Mouse (Mus musculus): ENCODE measurements around the gene Rbms1. TPM values are rescaled to one million over a fixed set of nuclear protein-coding genes. Genes with fewer than 3 reads are reported as not detected.

Gene Rbms1
- total and polyA plus RNA-seq, 3 experiments = 10.1 to 27.4 TPM; not detected in 1

DNA sequence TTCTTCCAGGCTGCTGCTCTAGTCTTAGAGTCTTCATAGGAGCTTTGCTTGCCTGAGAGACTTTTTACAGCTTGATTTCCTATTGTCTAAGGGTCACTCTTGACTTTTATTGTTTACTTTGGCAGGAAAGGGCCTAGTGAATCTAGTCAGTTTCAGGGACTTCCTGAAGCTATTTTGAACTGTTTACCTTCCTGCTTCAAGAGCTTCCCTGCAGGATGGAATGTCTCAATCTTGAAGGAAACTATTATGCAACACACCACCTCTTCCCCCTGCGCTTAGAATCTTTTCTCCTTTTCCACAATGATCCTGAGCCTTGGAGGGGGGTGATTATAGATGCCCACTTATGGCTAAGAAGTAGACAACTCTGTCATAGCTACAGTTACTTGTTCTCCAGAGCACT lies 104.9 kb downstream of the Rbms1 start:
- peaks cover 0 to 17% of the 10 kb centered on the region in 2 experiments; a peak in 2 of 4 replicates for H3K36me3 ChIP-seq (ENCODE audit: control insufficient read depth in 1 of 2, insufficient read depth in 2 of 2, low read length in 2 of 2)
- H3K9me3 ChIP-seq (replicated peaks; ENCODE audit: insufficient read depth, low read length) = no peaks in the 10 kb centered on the region
- TF ChIP-seq USF1 (IDR thresholded peaks at IDR 0.05; ENCODE audit: low read depth, low read length) = no peak
- no peak overlapping the region for H3K9ac ChIP-seq (ENCODE audit: control insufficient read depth, low read depth, low read length, poor library complexity, severe bottlenecking)
- no peaks in the 10 kb centered on the region for H3K27me3 ChIP-seq (ENCODE audit: control insufficient read depth in 1 of 2, insufficient read depth in 2 of 2, low read length in 2 of 2)
- no peak overlapping the region for H3K27ac ChIP-seq (ENCODE audit: control insufficient read depth, low read depth, low read length)
- H3K4me1 ChIP-seq (ENCODE audit: control insufficient read depth in 1 of 2, insufficient read depth in 2 of 2, low read length in 2 of 2) = peaks cover 5 to 7% of the 10 kb centered on the region in 2 experiments; a peak in 2 of 4 replicates
- no peak overlapping the region for H3K4me3 ChIP-seq (ENCODE audit: control insufficient read depth in 1 of 2, insufficient read depth in 1 of 2, low read depth in 2 of 2, low read length in 2 of 2)
- no peak for DNase-seq (ENCODE audit: low read depth, low spot score)
- H3K79me2 ChIP-seq (ENCODE audit: control insufficient read depth, insufficient read depth, low read length, poor library complexity) = no peaks in the 10 kb centered on the region

DNA sequence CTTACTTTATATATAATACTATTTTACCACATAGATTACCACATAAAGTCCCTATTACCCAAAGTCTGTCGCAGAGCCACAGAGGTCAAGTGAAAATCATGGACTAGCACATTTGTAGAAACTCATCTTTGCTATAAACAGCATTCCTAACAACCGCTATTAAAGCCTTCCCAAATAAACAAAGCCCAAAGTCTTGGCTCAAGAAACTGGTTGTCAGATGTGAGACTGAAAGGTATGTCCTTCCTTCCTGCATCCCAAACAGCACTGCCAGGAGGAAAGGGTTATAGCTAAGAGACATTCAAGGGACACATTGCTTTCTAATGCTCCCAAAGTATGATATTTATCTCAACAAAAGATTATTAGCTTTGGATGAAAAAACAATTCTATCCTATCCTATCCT lies 106.9 kb downstream of the Rbms1 start:
- H3K27ac ChIP-seq (ENCODE audit: control insufficient read depth, low read depth, low read length) = no peak overlapping the region
- no peaks in the 10 kb centered on the region for H3K27me3 ChIP-seq (ENCODE audit: control insufficient read depth in 1 of 2, insufficient read depth in 2 of 2, low read length in 2 of 2)
- H3K4me3 ChIP-seq (ENCODE audit: control insufficient read depth in 1 of 2, insufficient read depth in 1 of 2, low read depth in 2 of 2, low read length in 2 of 2) = no peak overlapping the region
- TF ChIP-seq BHLHE40 (IDR thresholded peaks at IDR 0.05; ENCODE audit: borderline replicate concordance, low read depth, low read length) (no peak), MAFK (IDR thresholded peaks at IDR 0.05; ENCODE audit: borderline replicate concordance, low read depth, low read length) (no peak), GATA1 (IDR thresholded peaks at IDR 0.05; ENCODE audit: low read depth, low read length) (no peak), RAD21 (IDR thresholded peaks at IDR 0.05; ENCODE audit: low read depth, low read length) (no peak), CHD2 (IDR thresholded peaks at IDR 0.05; ENCODE audit: low read length) (no peak), POLR2AphosphoS5 (IDR thresholded peaks at IDR 0.05; ENCODE audit: borderline replicate concordance, low read depth, low read length) (no peak), USF1 (IDR thresholded peaks at IDR 0.05; ENCODE audit: low read depth, low read length) (no peak), ETS1 (IDR thresholded peaks at IDR 0.05; ENCODE audit: low read depth, low read length) (no peak), MAX (IDR thresholded peaks at IDR 0.05; ENCODE audit: low read length) (no peak), RCOR1 (IDR thresholded peaks at IDR 0.05; ENCODE audit: low read depth, low read length) (no peak), ZKSCAN1 (IDR thresholded peaks at IDR 0.05; ENCODE audit: low read depth, low read length) (no peak), MYC (IDR thresholded peaks at IDR 0.05; ENCODE audit: low read depth, low read length) (no peak), ZC3H11A (IDR thresholded peaks at IDR 0.05; ENCODE audit: low read depth, low read length) (no peak), MEF2A (IDR thresholded peaks at IDR 0.05; ENCODE audit: extremely low read depth, insufficient replicate concordance, low read depth, low read length, poor library complexity, severe bottlenecking) (no peak), CHD1 (IDR thresholded peaks at IDR 0.05; ENCODE audit: low read depth, low read length) (no peak), POLR2AphosphoS2 (IDR thresholded peaks at IDR 0.05; ENCODE audit: low read length) (no peak), KAT2A (conservative IDR thresholded peaks at IDR 0.05; ENCODE audit: low read depth, low read length) (no peak), JUND (IDR thresholded peaks at IDR 0.05; ENCODE audit: low read depth, low read length) (no peak), MAZ (IDR thresholded peaks at IDR 0.05; ENCODE audit: low read depth, low read length) (no peak), USF2 (IDR thresholded peaks at IDR 0.05; ENCODE audit: borderline replicate concordance in 1 of 2, insufficient read depth in 1 of 2, low read depth in 1 of 2, low read length in 2 of 2) (no peak)
- peaks cover 5 to 7% of the 10 kb centered on the region in 2 experiments; a peak in 2 of 4 replicates for H3K4me1 ChIP-seq (ENCODE audit: control insufficient read depth in 1 of 2, insufficient read depth in 2 of 2, low read length in 2 of 2)
- H3K36me3 ChIP-seq (ENCODE audit: control insufficient read depth in 1 of 2, insufficient read depth in 2 of 2, low read length in 2 of 2) = peaks cover 0 to 17% of the 10 kb centered on the region in 2 experiments; a peak in 2 of 4 replicates
- H3K9ac ChIP-seq (ENCODE audit: control insufficient read depth, low read depth, low read length, poor library complexity, severe bottlenecking) = no peak overlapping the region
- no peaks in the 10 kb centered on the region for H3K79me2 ChIP-seq (ENCODE audit: control insufficient read depth, insufficient read depth, low read length, poor library complexity)
- H3K9me3 ChIP-seq (replicated peaks; ENCODE audit: insufficient read depth, low read length) = no peaks in the 10 kb centered on the region
- no peak for DNase-seq (ENCODE audit: low read depth, low spot score)
